Mouse (Mus musculus) 3134 (cell line): ENCODE results near the gene Wdr11.

ENCODE experiments used
- DNase-seq: peaks from one replicate; pipeline ENCODE4 v3.0.0-alpha.2; 2011; ENCODE audit warnings: low spot score; ENCODE audit not compliant: insufficient read length; ENCODE audit errors: extremely low read depth

Wdr11 gene

GRCm38 (mm10) chr7:129680534-129681210 lies 89.0 kb downstream of the Wdr11 start:
- no peak for DNase-seq

DNA sequence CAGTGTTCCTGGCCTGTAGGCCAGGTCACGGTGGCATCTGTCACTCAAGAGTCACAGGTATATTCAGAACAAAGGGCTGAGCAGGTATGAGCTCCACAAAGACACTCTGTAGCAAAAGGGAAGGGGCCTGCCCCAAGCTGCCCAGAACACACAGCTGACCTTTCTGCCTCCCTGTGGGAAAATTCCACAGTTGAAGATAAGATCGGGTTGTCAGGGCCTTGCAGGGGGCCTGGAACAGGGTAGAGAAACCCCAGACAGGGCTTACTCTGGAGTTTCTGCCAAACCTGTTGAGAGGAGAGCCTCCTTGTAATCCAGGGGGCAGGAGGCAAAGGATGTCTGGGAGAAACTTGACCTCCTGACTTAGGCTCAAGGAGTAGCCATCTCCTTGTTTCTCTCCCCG lies 90.9 kb downstream of the Wdr11 start:
- no peak for DNase-seq

DNA sequence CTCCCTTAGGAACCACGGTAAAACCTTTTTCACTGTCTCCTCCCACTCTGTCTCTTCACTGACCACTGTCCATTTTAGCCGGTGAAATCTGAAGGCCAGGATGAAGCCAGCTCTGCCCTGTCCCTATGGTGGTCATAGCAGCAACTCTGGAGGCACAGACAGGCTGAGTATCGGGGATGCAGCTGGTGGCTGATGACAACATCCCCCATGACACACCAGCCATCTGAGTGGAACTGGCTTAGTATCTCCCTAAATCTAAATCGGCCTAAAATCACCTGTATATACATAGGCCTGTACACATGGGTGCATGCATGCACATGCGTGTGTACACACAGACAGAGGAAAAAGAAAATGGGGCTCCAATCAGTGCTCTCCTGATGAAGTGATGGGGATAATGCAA lies 93.7 kb downstream of the Wdr11 start:
- DNase-seq, result no peak
